Comparison of ENCODE assay signal across 8 mouse cellular contexts in the genomic region with DNA sequence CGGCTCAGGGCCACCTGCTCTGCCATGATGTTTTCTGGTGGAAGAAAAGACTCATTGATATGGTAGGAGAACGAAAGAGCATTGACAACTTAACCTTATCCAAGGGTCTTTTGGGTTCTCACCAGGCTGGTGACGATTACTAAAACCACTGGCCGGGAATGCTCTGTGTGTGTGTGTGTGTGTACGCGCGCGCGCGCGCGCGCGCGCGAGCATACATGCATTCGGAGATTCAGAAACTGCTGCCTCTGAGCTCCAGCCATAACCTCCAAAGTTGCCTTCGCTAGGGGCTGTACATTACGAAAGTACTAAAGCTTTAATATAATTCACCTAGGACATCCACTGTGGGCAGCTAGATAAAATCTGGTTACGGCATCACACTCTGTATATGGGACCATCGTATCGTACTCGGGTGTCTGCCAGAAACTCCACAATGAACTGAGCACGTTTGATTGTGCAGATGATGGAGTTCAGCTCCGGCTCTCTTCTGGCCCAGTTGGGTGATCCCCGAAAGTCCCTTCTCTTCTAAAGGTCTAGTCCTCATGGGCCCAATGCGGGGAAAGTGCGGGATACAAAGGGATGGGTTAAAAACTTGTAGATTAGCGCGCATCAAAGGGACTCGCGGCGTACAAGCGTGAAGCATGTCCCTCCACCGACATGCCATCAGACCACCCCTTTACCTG. TPM values are rescaled to one million over a fixed set of nuclear protein-coding genes. Genes with fewer than 3 reads are reported as not detected.
DNase-seq lines count a peak whose midpoint lies in the region; ATAC-seq lines count a peak whose summit lies in the region.

No protein-coding gene starts in this region.

- intact Hi-C loops in heart, postnatal 25 days (cut with DNase I) = no loop called here

- no peaks in the 10 kb centered on the region for H3K9me3 ChIP-seq in heart, embryonic 10.5 days
- no peaks in the 10 kb centered on the region for H3K9me3 ChIP-seq in hindbrain, embryonic 12.5 days (replicated peaks)
- no peaks in the 10 kb centered on the region for H3K9me3 ChIP-seq in midbrain, embryonic 13.5 days

- peaks cover under 1% of the 10 kb centered on the region; the same call in 1 of the 2 replicates for H3K36me3 ChIP-seq in heart, embryonic 10.5 days
- H3K36me3 ChIP-seq in hindbrain, embryonic 12.5 days = no peaks in the 10 kb centered on the region
- no peaks in the 10 kb centered on the region for H3K36me3 ChIP-seq in midbrain, embryonic 13.5 days

- peak overlapping the region; percentile 55 for H3K4me2 ChIP-seq in hindbrain, embryonic 12.5 days (replicated peaks)
- peak overlapping the region; percentile 60 for H3K4me2 ChIP-seq in midbrain, embryonic 13.5 days (replicated peaks)

- whole genome bisulfite sequencing in heart, embryonic 10.5 days = 25% methylated on average over 35 of the region's 35 CpGs
- 22% methylated on average over 35 of the region's 35 CpGs for WGBS in hindbrain, embryonic 12.5 days
- WGBS in midbrain, embryonic 13.5 days = 34% methylated on average over 35 of the region's 35 CpGs

- no peak for DNase-seq in heart, embryonic 10.5 days (ENCODE audit: low spot score)
- no peak for DNase-seq in heart, postnatal 25 days (ENCODE audit: low spot score)
- peak; percentile 10 for DNase-seq in thymus, postnatal 4 days
- DNase-seq in thymus, adult 18-20 months = no peak
- no peak for DNase-seq in urinary bladder, adult 2 months (ENCODE audit: low spot score)
- no peak for DNase-seq in yolk sac, embryonic 10.5 days (ENCODE audit: low spot score)

- H3K4me3 ChIP-seq in heart, embryonic 10.5 days = peak overlapping the region; percentile 66
- peak overlapping the region; percentile 51 for H3K4me3 ChIP-seq in hindbrain, embryonic 12.5 days
- peak overlapping the region; percentile 52 for H3K4me3 ChIP-seq in midbrain, embryonic 13.5 days (replicated peaks)

- H3K9ac ChIP-seq in hindbrain, embryonic 12.5 days = peak overlapping the region; percentile 50
- H3K9ac ChIP-seq in midbrain, embryonic 13.5 days (replicated peaks) = peak overlapping the region; percentile 61

- no peaks in the 10 kb centered on the region for H3K4me1 ChIP-seq in heart, embryonic 10.5 days
- peaks cover 6% of the 10 kb centered on the region; the same call in 1 of the 2 replicates for H3K4me1 ChIP-seq in hindbrain, embryonic 12.5 days
- peaks cover 9% of the 10 kb centered on the region for H3K4me1 ChIP-seq in midbrain, embryonic 13.5 days (replicated peaks)

- H3K27ac ChIP-seq in heart, embryonic 10.5 days = peak overlapping the region; percentile 86
- peak overlapping the region; percentile 77 for H3K27ac ChIP-seq in hindbrain, embryonic 12.5 days
- H3K27ac ChIP-seq in midbrain, embryonic 13.5 days = peak overlapping the region; percentile 79

- ATAC-seq in hindbrain, embryonic 12.5 days (ENCODE audit: low FRiP score) = peak; percentile 47
- ATAC-seq in midbrain, embryonic 13.5 days = peak; percentile 53

- H3K27me3 ChIP-seq in heart, embryonic 10.5 days (ENCODE audit: insufficient read depth, poor library complexity, severe bottlenecking) = no peaks in the 10 kb centered on the region
- H3K27me3 ChIP-seq in hindbrain, embryonic 12.5 days = no peaks in the 10 kb centered on the region
- no peaks in the 10 kb centered on the region for H3K27me3 ChIP-seq in midbrain, embryonic 13.5 days

RNA-seq across cellular contexts. Expression of a gene that starts 0.7 kb away (rescaled TPM):
- polyA plus RNA-seq in heart, embryonic 10.5 days (2016; fragmentation: Nextera tagmentation; extraction: Ambion mirVana) = 26.3 and 34.6 TPM in 2 replicates
- total RNA-seq in heart, postnatal 25 days (2021) = 1 to 10 TPM; 5.8 to 6.5 TPM
- polyA plus RNA-seq in hindbrain, embryonic 12.5 days (2016; fragmentation: Nextera tagmentation; extraction: Ambion mirVana) = 48.8 and 52.9 TPM in 2 replicates
- 58.6 and 64.0 TPM in 2 replicates for polyA plus RNA-seq in midbrain, embryonic 13.5 days (2015; fragmentation: Nextera tagmentation; extraction: Ambion mirVana)
- 95.5 and 113 TPM in 2 replicates for polyA plus RNA-seq in urinary bladder, adult 2 months (2012; rRNA removed)

RNA-seq across cellular contexts. Expression of a gene that starts 35.2 kb away (rescaled TPM):
- 18.6 and 21.7 TPM in 2 replicates for polyA plus RNA-seq in heart, embryonic 10.5 days (2016; fragmentation: Nextera tagmentation; extraction: Ambion mirVana)
- total RNA-seq in heart, postnatal 25 days (2021) = 10 to 100 TPM; 48.3 to 48.5 TPM
- polyA plus RNA-seq in hindbrain, embryonic 12.5 days (2016; fragmentation: Nextera tagmentation; extraction: Ambion mirVana) = 24.2 and 27.7 TPM in 2 replicates
- polyA plus RNA-seq in midbrain, embryonic 13.5 days (2015; fragmentation: Nextera tagmentation; extraction: Ambion mirVana) = 17.8 and 19.2 TPM in 2 replicates
- polyA plus RNA-seq in urinary bladder, adult 2 months (2012; rRNA removed) = 25.0 and 26.3 TPM in 2 replicates

RNA-seq across cellular contexts. Expression of a gene that starts 35.2 kb away (rescaled TPM):
- polyA plus RNA-seq in heart, embryonic 10.5 days (2016; fragmentation: Nextera tagmentation; extraction: Ambion mirVana) = 24.0 and 25.3 TPM in 2 replicates
- 10 to 100 TPM; 15.4 to 19.3 TPM for total RNA-seq in heart, postnatal 25 days (2021)
- polyA plus RNA-seq in hindbrain, embryonic 12.5 days (2016; fragmentation: Nextera tagmentation; extraction: Ambion mirVana) = 32.1 and 33.7 TPM in 2 replicates
- 33.7 and 37.7 TPM in 2 replicates for polyA plus RNA-seq in midbrain, embryonic 13.5 days (2015; fragmentation: Nextera tagmentation; extraction: Ambion mirVana)
- polyA plus RNA-seq in urinary bladder, adult 2 months (2012; rRNA removed) = 38.3 and 40.6 TPM in 2 replicates

RNA-seq across cellular contexts. Expression of a gene that starts 52.9 kb away (rescaled TPM):
- not detected in 2 replicates for polyA plus RNA-seq in heart, embryonic 10.5 days (2016; fragmentation: Nextera tagmentation; extraction: Ambion mirVana)
- not detected for total RNA-seq in heart, postnatal 25 days (2021)
- not detected in 2 replicates for polyA plus RNA-seq in hindbrain, embryonic 12.5 days (2016; fragmentation: Nextera tagmentation; extraction: Ambion mirVana)
- polyA plus RNA-seq in midbrain, embryonic 13.5 days (2015; fragmentation: Nextera tagmentation; extraction: Ambion mirVana) = 0.46 TPM in 1 of 2 replicates, not detected in the other
- not detected in 2 replicates for polyA plus RNA-seq in urinary bladder, adult 2 months (2012; rRNA removed)

RNA-seq across cellular contexts. Expression of a gene that starts 55.1 kb away (rescaled TPM):
- 13.1 and 15.7 TPM in 2 replicates for polyA plus RNA-seq in heart, embryonic 10.5 days (2016; fragmentation: Nextera tagmentation; extraction: Ambion mirVana)
- total RNA-seq in heart, postnatal 25 days (2021) = 1 to 10 TPM; 4.3 to 5.4 TPM
- 10.1 and 10.5 TPM in 2 replicates for polyA plus RNA-seq in hindbrain, embryonic 12.5 days (2016; fragmentation: Nextera tagmentation; extraction: Ambion mirVana)
- polyA plus RNA-seq in midbrain, embryonic 13.5 days (2015; fragmentation: Nextera tagmentation; extraction: Ambion mirVana) = 7.0 and 8.5 TPM in 2 replicates
- 14.1 and 18.0 TPM in 2 replicates for polyA plus RNA-seq in urinary bladder, adult 2 months (2012; rRNA removed)
